In the genomic region with DNA sequence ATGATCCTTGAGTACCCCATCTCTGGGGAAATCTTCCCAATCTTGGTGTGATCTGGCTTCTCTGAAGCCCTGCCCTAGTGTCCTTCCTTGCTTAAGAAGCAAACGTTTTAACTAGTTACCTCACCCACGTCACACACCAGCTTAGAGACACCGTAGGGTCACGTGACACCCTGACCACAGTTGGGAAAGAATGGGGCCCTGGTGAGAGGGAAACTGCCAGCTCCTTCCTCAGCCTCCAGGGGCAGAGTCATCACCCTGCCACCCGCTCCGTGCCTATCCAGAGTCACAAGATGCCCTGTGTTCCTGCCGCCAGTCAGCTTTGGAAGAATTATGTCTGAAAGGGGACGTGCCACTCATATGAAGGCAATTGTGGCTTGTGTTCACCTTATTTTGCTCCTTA, we compare ENCODE assay signal across 17 mouse cellular contexts. TPM values are rescaled to one million over a fixed set of nuclear protein-coding genes. Genes with fewer than 3 reads are reported as not detected.
DNase-seq lines count a peak whose midpoint lies in the region; ATAC-seq lines count a peak whose summit lies in the region.
"Had no signal": no experiment of that assay in that cellular context is flagged by ENCODE, and none has a peak within 500 bp of the region (broad histone marks: within the 10 kb centered on the region; RNA-seq: fewer than 3 reads in every experiment).

No protein-coding gene starts in this region.

- WGBS in intestine, embryonic 15.5 days = 67% methylated on average over 8 of the region's 8 CpGs
- WGBS in liver, embryonic 16.5 days (ENCODE audit: insufficient replicate concordance) = 26% methylated on average over 8 of the region's 8 CpGs

- no peak overlapping the region for H3K27ac ChIP-seq in intestine, embryonic 15.5 days
- H3K27ac ChIP-seq in liver, embryonic 16.5 days (ENCODE audit: low read length) = no peak overlapping the region
- H3K27ac ChIP-seq: heart, embryonic 15.5 days; hindbrain, embryonic 12.5 days; limb, embryonic 13.5 days; neural tube, embryonic 13.5 days had no signal

- intact Hi-C loops in heart, postnatal 25 days (cut with DNase I) = loop anchor here (5.0 kb wide), 1 partner anchor 47 kb away; no protein-coding TSS in a partner anchor

- H3K4me3 ChIP-seq in intestine, embryonic 15.5 days (replicated peaks) = no peak overlapping the region
- no peak overlapping the region for H3K4me3 ChIP-seq in liver, embryonic 16.5 days (ENCODE audit: low read depth, low read length)
- H3K4me3 ChIP-seq: heart, embryonic 15.5 days; hindbrain, embryonic 12.5 days; limb, embryonic 13.5 days; megakaryocyte, embryonic 14.5 days; neural tube, embryonic 13.5 days had no signal

- ATAC-seq in intestine, embryonic 15.5 days = 0 out of 2 replicates have a peak, but pooled peaks have one; percentile 46
- ATAC-seq in liver, embryonic 16.5 days (ENCODE audit: low read depth) = peak; percentile 56; the same call in 1 of the 2 replicates

- no peak overlapping the region for H3K4me2 ChIP-seq in intestine, embryonic 15.5 days (replicated peaks)
- H3K4me2 ChIP-seq in liver, embryonic 16.5 days (ENCODE audit: low read depth, low read length) = no peak overlapping the region
- H3K4me2 ChIP-seq: heart, embryonic 15.5 days; hindbrain, embryonic 12.5 days; limb, embryonic 13.5 days; neural tube, embryonic 13.5 days had no signal

- DNase-seq in heart, adult 11 months = peak; percentile 30
- DNase-seq in heart, postnatal 25 days (ENCODE audit: low spot score) = no peak
- peak; percentile 75 for DNase-seq in ES-CJ7 (ENCODE audit: low read depth, low spot score)
- DNase-seq in retina, embryonic 14.5 days (ENCODE audit: low spot score) = no peak
- no peak for DNase-seq in cerebellum, postnatal 4 days (ENCODE audit: low spot score in 2 of 2)
- DNase-seq in gastrocnemius, adult 8-10 months (ENCODE audit: low spot score in 2 of 2) = no peak
- DNase-seq: adrenal gland, adult 8-10 months; kidney, adult 11 months; layer of hippocampus, adult 9-11 months; thymus, adult 2 months had no signal

- no peaks in the 10 kb centered on the region for H3K4me1 ChIP-seq in intestine, embryonic 15.5 days (replicated peaks)
- no peaks in the 10 kb centered on the region for H3K4me1 ChIP-seq in liver, embryonic 16.5 days (ENCODE audit: control insufficient read depth, low read depth, low read length)
- H3K4me1 ChIP-seq: heart, embryonic 15.5 days; hindbrain, embryonic 12.5 days; limb, embryonic 13.5 days had no signal

- H3K9ac ChIP-seq in intestine, embryonic 15.5 days = no peak overlapping the region
- H3K9ac ChIP-seq in liver, embryonic 16.5 days (ENCODE audit: low read depth, low read length) = no peak overlapping the region
- H3K9ac ChIP-seq: heart, embryonic 15.5 days; hindbrain, embryonic 12.5 days; limb, embryonic 13.5 days; neural tube, embryonic 13.5 days had no signal

- no peaks in the 10 kb centered on the region for H3K36me3 ChIP-seq in intestine, embryonic 15.5 days
- H3K36me3 ChIP-seq in liver, embryonic 16.5 days (ENCODE audit: control insufficient read depth, insufficient read depth) = no peaks in the 10 kb centered on the region
- H3K36me3 ChIP-seq: heart, embryonic 15.5 days; limb, embryonic 13.5 days had no signal

- H3K9me3 ChIP-seq in intestine, embryonic 15.5 days = no peaks in the 10 kb centered on the region
- H3K9me3 ChIP-seq in liver, embryonic 16.5 days (replicated peaks; ENCODE audit: control insufficient read depth, low read length) = no peaks in the 10 kb centered on the region
- H3K9me3 ChIP-seq: heart, embryonic 15.5 days; hindbrain, embryonic 12.5 days; limb, embryonic 13.5 days; megakaryocyte, embryonic 14.5 days; neural tube, embryonic 13.5 days had no signal

- no peaks in the 10 kb centered on the region for H3K27me3 ChIP-seq in intestine, embryonic 15.5 days (replicated peaks)
- no peaks in the 10 kb centered on the region for H3K27me3 ChIP-seq in liver, embryonic 16.5 days (ENCODE audit: control insufficient read depth, insufficient read depth, low read depth, low read length)
- H3K27me3 ChIP-seq: heart, embryonic 15.5 days; hindbrain, embryonic 12.5 days; limb, embryonic 13.5 days; megakaryocyte, embryonic 14.5 days; neural tube, embryonic 13.5 days had no signal

RNA-seq across cellular contexts. Expression of a gene that starts 51.2 kb away (rescaled TPM):
- total RNA-seq in heart, postnatal 25 days (2021) = 1 to 10 TPM; 3.8 to 4.7 TPM
- 42.4 and 44.6 TPM in 2 replicates for polyA plus RNA-seq in intestine, embryonic 15.5 days (2015; fragmentation: Nextera tagmentation; extraction: Ambion mirVana)
- polyA plus RNA-seq in liver, embryonic 16.5 days (2015; fragmentation: Nextera tagmentation; extraction: Ambion mirVana) = 4.2 and 4.4 TPM in 2 replicates
- 1 to 10 TPM in 1 of 4 experiments, under 1 TPM in 3; 0.70 to 1.5 (median 0.76) TPM for total RNA-seq in gastrocnemius, adult 8-10 months (2022)

Comparison
In these comparisons a context has a peak if more than half of its experiments do, and no peak if none do; other contexts are left out.
1. DNase-seq: peak in heart, adult 11 months (single experiment) and ES-CJ7 (single experiment); none in heart, postnatal 25 days (single experiment), retina, embryonic 14.5 days (single experiment), cerebellum, postnatal 4 days (0 of 2) and gastrocnemius, adult 8-10 months (0 of 2).